Mouse (Mus musculus): ENCODE data around the gene Vwa2.

- no peak for TF ChIP-seq EP300 (IDR thresholded peaks at IDR 0.05; ENCODE audit: low read depth)
- TF ChIP-seq CTCF (IDR thresholded peaks at IDR 0.05; ENCODE audit: low read depth) = no peak
Observed at GRCm38 (mm10) chr19:56959601-56960000, 85.6 kb downstream of the Vwa2 start.

All from liver, embryonic 14.5 days (tissue).